Mouse (Mus musculus) midbrain, embryonic 13.5 days (tissue): ENCODE measurements around the gene Pdk2. TPM values are rescaled to one million over a fixed set of nuclear protein-coding genes. Genes with fewer than 3 reads are reported as not detected.

Experiments used
- ATAC-seq: fragments of 200-750 bp; cut with Nextera tagmentation; 2 replicates; pipeline ENCODE4 v1.8.0; 2017; ENCODE audit warnings: mild to moderate bottlenecking, moderate TSS enrichment, moderate library complexity
- H3K27ac ChIP-seq: fragments of 300-500 bp; sonication (generic); 2 replicates; pipeline ENCODE4 v1.5.1; 2015; ENCODE audit warnings: inconsistent platforms, mild to moderate bottlenecking, moderate library complexity
- H3K27me3 ChIP-seq: fragments of 300-500 bp; sonication (generic); 2 replicates; pipeline ENCODE4 v1.6.1; 2015; ENCODE audit warnings: mild to moderate bottlenecking, inconsistent platforms
- H3K36me3 ChIP-seq: fragments of 300-500 bp; sonication (generic); 2 replicates; pipeline ENCODE4 v1.6.1; 2015; ENCODE audit warnings: mild to moderate bottlenecking, inconsistent platforms
- H3K4me1 ChIP-seq: fragments of 300-500 bp; sonication (generic); replicated peaks from 2 replicates; pipeline ENCODE4 v1.6.1; 2015; ENCODE audit warnings: inconsistent platforms
- H3K4me2 ChIP-seq: fragments of 300-500 bp; sonication (generic); replicated peaks from 2 replicates; pipeline ENCODE4 v1.6.1; 2015; ENCODE audit warnings: moderate library complexity, mild to moderate bottlenecking, inconsistent platforms
- H3K4me3 ChIP-seq: fragments of 300-500 bp; sonication (generic); replicated peaks from 2 replicates; pipeline ENCODE4 v1.5.1; 2015; ENCODE audit warnings: mild to moderate bottlenecking, inconsistent platforms
- H3K9ac ChIP-seq: fragments of 300-500 bp; sonication (generic); replicated peaks from 2 replicates; pipeline ENCODE4 v1.6.1; 2015; ENCODE audit warnings: mild to moderate bottlenecking, inconsistent platforms
- H3K9me3 ChIP-seq: fragments of 300-500 bp; sonication (generic); 2 replicates; pipeline ENCODE4 v1.6.1; 2016; ENCODE audit warnings: mild to moderate bottlenecking, inconsistent platforms
- WGBS: fragments of 180-500 bp; shearing (Covaris S2); methylation state at CpG from one replicate; pipeline ENCODE4 v1.1.7; 2015; 5-methylcytosine and 5-hydroxymethylcytosine counted together
- polyA plus RNA-seq: library from polyadenylated mRNA; unstranded; fragments of >200 nt; fragmentation: Nextera tagmentation; extraction: Ambion mirVana; gene quantifications from 2 replicates; pipeline ENCODE4 v1.2.1, GENCODE M21; 2015

Pdk2 gene
- polyA plus RNA-seq, 1 experiment from 2014 or later = 24.7 TPM

DNA sequence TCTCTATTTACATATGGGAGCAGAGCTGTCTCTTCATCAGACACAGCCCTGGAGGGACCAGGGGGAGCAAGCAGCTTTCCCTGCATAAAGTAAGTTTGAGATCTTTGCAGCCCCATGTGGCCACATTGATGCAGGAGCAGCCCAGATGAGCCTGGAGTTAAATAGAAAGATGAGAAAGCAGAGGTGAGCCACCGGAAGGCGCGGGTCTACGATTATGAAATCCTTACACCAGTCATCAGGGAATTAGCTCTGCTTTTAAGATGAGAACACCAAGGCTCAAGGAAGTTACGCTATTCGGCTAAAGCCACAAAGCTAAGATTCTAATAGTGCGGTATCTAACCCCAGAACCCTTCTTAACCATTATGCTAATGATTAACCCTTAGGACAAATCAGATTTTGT, 36.8 kb upstream of the Pdk2 start:
- no peaks in the 10 kb centered on the region for H3K9me3 ChIP-seq
- no peaks in the 10 kb centered on the region for H3K36me3 ChIP-seq
- WGBS = 55% methylated on average over 7 of the region's 7 CpGs
- no peak overlapping the region for H3K4me2 ChIP-seq
- peaks cover 29% of the 10 kb centered on the region for H3K4me1 ChIP-seq
- peak overlapping the region; percentile 79; the same call in 1 of the 2 replicates for H3K9ac ChIP-seq
- no peak overlapping the region for H3K27ac ChIP-seq
- no peak for ATAC-seq
- peaks cover 64% of the 10 kb centered on the region for H3K27me3 ChIP-seq
- no peak overlapping the region for H3K4me3 ChIP-seq

DNA sequence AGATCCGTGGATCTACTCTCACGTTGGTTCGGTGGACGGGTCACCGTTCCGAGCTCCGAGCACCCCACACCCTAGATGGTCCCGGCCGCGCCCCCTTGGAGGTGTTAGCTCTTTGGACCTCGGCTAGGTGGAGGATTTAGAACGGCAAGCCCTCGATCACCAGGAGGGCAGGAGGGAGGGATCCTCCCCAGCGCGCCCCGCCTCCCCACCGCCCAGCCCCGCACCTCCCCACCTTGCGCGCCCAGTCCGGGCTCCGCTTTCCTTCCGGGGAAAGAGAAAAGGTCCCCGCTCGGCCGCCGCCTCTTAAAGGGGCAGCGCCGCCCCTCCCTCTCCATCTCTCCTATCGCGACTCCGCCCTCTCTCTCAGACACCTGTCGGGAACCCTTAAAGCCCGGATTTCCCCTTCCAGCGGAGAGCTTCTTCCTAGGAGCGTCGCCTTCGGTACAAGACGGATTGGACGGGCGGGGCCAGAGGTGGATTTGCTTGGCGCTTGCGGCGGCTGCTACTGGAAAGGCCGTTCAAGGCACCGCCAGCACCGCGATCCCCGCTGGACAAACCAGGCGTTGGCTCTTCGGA, 35.5 kb upstream of the Pdk2 start, which contains the start of gene Itga3:
Gene Itga3 (minus strand): TSS at position 266 of the 576 bp plus-strand sequence.
- Histone ChIP-seq H3K27me3 (peaks cover 65% of the 10 kb centered on the region), H3K27ac (peak within 1 kb of the TSS; percentile 71), H3K4me2 (peak within 1 kb of the TSS; percentile 81), H3K36me3 (no peaks in the 10 kb centered on the region), H3K9me3 (no peaks in the 10 kb centered on the region), H3K9ac (peak within 1 kb of the TSS; percentile 79), H3K4me3 (peak within 1 kb of the TSS; percentile 62), H3K4me1 (peaks cover 34% of the 10 kb centered on the region)
- ATAC-seq = peak; percentile 83
- WGBS = under 1% methylated on average over 48 of the region's 51 CpGs

DNA sequence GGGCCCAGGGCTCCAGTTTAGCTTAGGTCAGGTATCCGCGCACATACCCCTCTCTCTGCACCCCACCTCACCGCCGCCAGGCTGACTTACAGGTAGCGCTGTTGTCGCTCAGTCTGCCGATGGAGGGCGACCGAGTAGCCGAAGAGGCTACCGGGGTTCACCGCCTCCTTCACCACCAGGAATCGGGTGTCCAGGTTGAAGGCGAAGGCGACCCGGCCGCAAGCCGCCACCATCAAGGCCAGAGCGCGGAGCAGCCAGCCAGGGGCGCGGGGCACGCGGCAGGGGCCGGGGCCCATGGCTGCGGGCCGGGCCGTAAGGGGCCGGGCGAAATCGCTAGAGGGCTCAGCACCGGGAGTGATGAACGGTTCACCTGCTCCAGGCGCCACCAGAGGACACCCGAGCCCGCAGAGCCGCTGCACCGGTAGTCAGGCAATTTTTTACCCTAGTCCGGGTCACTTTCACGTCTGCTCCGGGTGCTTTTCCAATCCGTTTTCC, 34.9 kb upstream of the Pdk2 start:
- ATAC-seq = peak; percentile 75
- Histone ChIP-seq H3K4me2 (peak overlapping the region; percentile 81), H3K27me3 (peaks cover 65% of the 10 kb centered on the region), H3K27ac (peak overlapping the region; percentile 71), H3K36me3 (no peaks in the 10 kb centered on the region), H3K4me3 (peak overlapping the region; percentile 62), H3K9ac (peak overlapping the region; percentile 79), H3K9me3 (no peaks in the 10 kb centered on the region), H3K4me1 (peaks cover 34% of the 10 kb centered on the region)
- WGBS = under 1% methylated on average over 41 of the region's 42 CpGs

DNA sequence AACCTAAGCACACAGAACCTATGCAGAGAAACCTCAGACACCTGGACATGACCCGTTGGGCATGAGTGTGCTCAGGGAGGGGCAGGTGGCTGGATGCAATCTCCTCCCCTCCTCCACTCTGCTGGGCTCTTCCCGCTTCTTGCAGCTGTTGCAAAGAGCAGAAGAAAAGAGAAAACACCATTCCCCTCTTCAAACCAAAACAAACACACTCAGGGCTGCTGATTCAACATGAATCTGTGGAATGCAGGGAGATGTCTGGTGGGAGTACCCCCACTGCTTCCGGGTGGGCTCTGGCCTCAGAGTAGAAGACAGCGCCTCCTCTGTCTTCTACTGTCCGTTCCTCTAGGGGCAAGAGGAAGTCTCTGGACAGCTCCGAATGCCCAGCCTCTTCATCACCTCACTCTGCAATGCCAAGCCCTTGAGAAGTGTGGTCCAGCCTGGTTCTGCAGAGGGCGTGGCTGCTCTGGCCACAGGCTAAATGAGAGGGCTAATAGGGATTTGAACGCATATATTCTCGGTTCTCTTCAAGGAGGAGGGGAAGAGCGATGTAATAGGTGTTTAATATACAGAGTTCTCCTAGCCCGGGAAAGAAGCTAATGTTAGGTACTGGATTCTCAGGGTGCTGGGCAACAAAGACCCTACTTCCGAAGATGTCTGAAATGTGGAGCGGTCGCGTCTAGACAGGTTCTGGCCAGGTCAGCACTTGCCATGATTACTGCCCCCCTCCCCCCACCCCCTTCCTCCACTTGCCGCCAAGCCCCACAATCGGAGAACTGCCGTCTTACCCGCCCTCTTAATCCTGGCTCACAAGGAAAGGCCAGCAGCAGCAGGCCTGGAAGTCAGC, 34.3 kb upstream of the Pdk2 start:
- 6% methylated on average over 19 of the region's 19 CpGs for WGBS
- H3K9me3 ChIP-seq = no peaks in the 10 kb centered on the region
- H3K9ac ChIP-seq = peak overlapping the region; percentile 79
- H3K4me1 ChIP-seq = peaks cover 34% of the 10 kb centered on the region
- no peaks in the 10 kb centered on the region for H3K36me3 ChIP-seq
- peak overlapping the region; percentile 81 for H3K4me2 ChIP-seq
- H3K4me3 ChIP-seq = peak overlapping the region; percentile 62
- peak overlapping the region; percentile 71; the same call in 1 of the 2 replicates for H3K27ac ChIP-seq
- H3K27me3 ChIP-seq = peaks cover 63% of the 10 kb centered on the region
- ATAC-seq = peak; percentile 13; the same call in 1 of the 2 replicates

DNA sequence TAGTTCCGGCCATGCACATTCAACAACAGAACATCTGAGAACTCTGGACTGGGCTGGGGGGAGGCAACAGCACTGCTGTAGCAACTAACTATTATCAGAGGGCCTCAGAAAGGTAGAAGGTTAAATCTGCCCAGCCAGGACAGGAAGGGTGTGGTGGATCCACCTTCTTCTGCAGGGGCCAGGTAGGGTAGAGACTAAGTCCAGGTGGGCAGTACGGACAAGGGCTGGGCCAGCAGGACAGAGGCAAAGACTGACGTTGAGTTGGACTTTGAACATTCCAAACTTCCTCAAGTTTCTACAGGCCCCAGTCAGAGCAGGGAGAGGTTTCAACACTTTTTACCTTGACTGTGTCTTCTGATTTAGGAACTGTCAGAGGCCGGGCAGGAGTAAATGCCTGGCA, 33.5 kb upstream of the Pdk2 start:
- Histone ChIP-seq H3K9me3 (no peaks in the 10 kb centered on the region), H3K4me3 (no peak overlapping the region; the same call in 1 of the 2 replicates), H3K27ac (no peak overlapping the region), H3K4me2 (peak overlapping the region; percentile 81), H3K9ac (no peak overlapping the region), H3K36me3 (no peaks in the 10 kb centered on the region), H3K27me3 (peaks cover 58% of the 10 kb centered on the region), H3K4me1 (peaks cover 34% of the 10 kb centered on the region)
- ATAC-seq = no peak
- WGBS = 86% methylated on average over 4 of the region's 4 CpGs

DNA sequence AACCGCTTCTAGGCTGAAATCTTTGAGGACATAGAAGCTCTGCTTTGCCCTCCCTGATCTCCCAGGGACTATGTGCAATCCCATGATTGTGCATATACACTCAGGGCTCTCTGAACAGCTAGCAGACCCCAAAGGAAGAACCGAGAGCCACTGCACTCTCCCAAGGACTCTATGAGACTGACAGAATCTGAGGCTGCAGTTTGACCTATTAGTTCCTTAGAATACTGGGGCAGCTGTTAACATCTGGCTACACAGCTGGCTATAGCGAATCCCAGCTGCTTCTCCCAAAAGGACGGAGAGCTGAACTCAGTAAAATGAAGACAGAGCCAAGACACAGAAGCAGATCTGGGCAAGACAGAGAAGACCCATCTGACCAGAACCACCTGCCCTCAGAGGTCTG, 32.7 kb upstream of the Pdk2 start:
- 84% methylated on average over 4 of the region's 4 CpGs for WGBS
- no peak overlapping the region for H3K27ac ChIP-seq
- no peak for ATAC-seq

DNA sequence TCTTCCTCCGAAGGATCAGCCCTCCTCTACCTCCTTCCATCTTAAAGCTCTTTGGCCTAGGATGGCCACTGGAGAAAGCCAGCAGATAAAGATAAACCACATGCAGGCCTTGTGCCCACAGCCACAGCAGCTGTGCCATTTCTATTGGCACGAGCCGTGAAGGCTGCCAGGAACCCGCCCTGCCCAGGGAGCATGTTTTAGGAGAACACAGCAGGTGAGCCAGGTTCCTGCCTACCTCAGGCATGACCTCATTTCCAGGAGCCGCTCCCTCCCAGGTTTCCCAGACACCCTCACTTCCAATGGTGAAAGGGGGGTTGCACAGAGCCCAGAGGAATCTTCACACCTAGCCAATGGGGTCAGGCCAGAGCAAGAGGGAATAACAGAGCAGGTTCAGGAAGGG, 31.6 kb upstream of the Pdk2 start:
- H3K36me3 ChIP-seq = no peaks in the 10 kb centered on the region
- H3K9me3 ChIP-seq = no peaks in the 10 kb centered on the region

More for the DNA sequence above, 32.7 kb upstream of the Pdk2 start:
- Histone ChIP-seq H3K4me2 (no peak overlapping the region), H3K4me1 (peaks cover 34% of the 10 kb centered on the region), H3K9ac (no peak overlapping the region), H3K36me3 (no peaks in the 10 kb centered on the region), H3K4me3 (no peak overlapping the region), H3K27me3 (peaks cover 50% of the 10 kb centered on the region), H3K9me3 (no peaks in the 10 kb centered on the region)

GRCm38 (mm10) chr11:95072136-95072535, 31.0 kb upstream of the Pdk2 start:
- ATAC-seq = no peak
- peaks cover 28% of the 10 kb centered on the region for H3K4me1 ChIP-seq
- H3K9ac ChIP-seq = no peak overlapping the region
- H3K9me3 ChIP-seq = no peaks in the 10 kb centered on the region
- no peak overlapping the region for H3K27ac ChIP-seq
- no peaks in the 10 kb centered on the region for H3K36me3 ChIP-seq
- H3K4me3 ChIP-seq = no peak overlapping the region
- H3K4me2 ChIP-seq = no peak overlapping the region
- H3K27me3 ChIP-seq = peaks cover 33% of the 10 kb centered on the region
- WGBS = 68% methylated on average over 8 of the region's 8 CpGs

More for the DNA sequence above, 31.6 kb upstream of the Pdk2 start:
- Histone ChIP-seq H3K4me2 (no peak overlapping the region), H3K4me1 (peaks cover 33% of the 10 kb centered on the region), H3K27me3 (peaks cover 39% of the 10 kb centered on the region), H3K9ac (no peak overlapping the region), H3K27ac (no peak overlapping the region), H3K4me3 (no peak overlapping the region)
- WGBS = 68% methylated on average over 5 of the region's 5 CpGs
- no peak for ATAC-seq

DNA sequence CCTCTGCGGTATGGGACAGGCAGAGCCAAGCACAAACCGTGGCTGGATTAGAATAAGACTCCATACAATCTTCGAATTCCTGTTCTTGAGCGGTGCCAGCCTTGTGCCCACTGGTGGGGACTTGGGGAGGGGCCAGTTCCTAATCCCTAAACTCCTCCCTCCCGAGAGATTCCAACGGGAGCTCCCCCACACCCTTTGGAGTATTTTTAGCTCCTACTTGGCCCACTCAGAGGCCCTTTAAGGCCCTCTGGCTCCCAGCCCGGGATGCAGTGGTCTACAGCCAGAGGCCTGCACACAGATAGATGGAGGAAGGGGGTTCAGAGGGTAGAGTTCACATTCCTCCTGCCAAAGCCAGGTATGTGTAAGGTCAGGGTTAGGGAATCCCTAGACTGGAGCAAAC, 30.1 kb upstream of the Pdk2 start:
- Histone ChIP-seq H3K4me2 (no peak overlapping the region), H3K9me3 (no peaks in the 10 kb centered on the region), H3K36me3 (no peaks in the 10 kb centered on the region), H3K4me3 (no peak overlapping the region), H3K4me1 (peaks cover 21% of the 10 kb centered on the region), H3K27me3 (peaks cover 28% of the 10 kb centered on the region), H3K27ac (no peak overlapping the region), H3K9ac (no peak overlapping the region)
- peak; percentile 32; the same call in 1 of the 2 replicates for ATAC-seq
- WGBS = 42% methylated on average over 7 of the region's 7 CpGs

GRCm38 (mm10) chr11:95070140-95071107, 29.3 kb upstream of the Pdk2 start:
- no peak for ATAC-seq
- no peak overlapping the region for H3K27ac ChIP-seq
- no peaks in the 10 kb centered on the region for H3K9me3 ChIP-seq
- WGBS = 73% methylated on average over 8 of the region's 8 CpGs
- H3K4me1 ChIP-seq = peaks cover 13% of the 10 kb centered on the region
- H3K4me2 ChIP-seq = no peak overlapping the region
- no peaks in the 10 kb centered on the region for H3K36me3 ChIP-seq
- H3K4me3 ChIP-seq = no peak overlapping the region
- H3K9ac ChIP-seq = no peak overlapping the region
- peaks cover 24% of the 10 kb centered on the region for H3K27me3 ChIP-seq

GRCm38 (mm10) chr11:95069226-95069957, 28.2 kb upstream of the Pdk2 start:
- no peak for ATAC-seq
- H3K4me1 ChIP-seq = 0 out of 2 replicates have a peak, but pooled peaks cover 6% of the 10 kb centered on the region
- no peaks in the 10 kb centered on the region for H3K36me3 ChIP-seq
- H3K4me2 ChIP-seq = no peak overlapping the region
- no peaks in the 10 kb centered on the region for H3K9me3 ChIP-seq
- no peak overlapping the region for H3K27ac ChIP-seq
- peaks cover 14% of the 10 kb centered on the region for H3K27me3 ChIP-seq
- no peak overlapping the region for H3K4me3 ChIP-seq
- 87% methylated on average over 10 of the region's 10 CpGs for WGBS
- H3K9ac ChIP-seq = no peak overlapping the region
